Mouse (Mus musculus) testis, adult 2 months (tissue): ENCODE results near the gene Cebpb.

Source experiments
- CTCF ChIP-seq: fragments of 200-500 bp; IDR thresholded peaks from 2 replicates; pipeline ENCODE4 v1.5.1; 2012; ENCODE audit warnings: low read depth, mild to moderate bottlenecking, inconsistent platforms, low read length, moderate library complexity; ENCODE audit not compliant: control insufficient read depth, insufficient read depth, insufficient replicate concordance
- POLR2A ChIP-seq: fragments of 200-500 bp; IDR thresholded peaks from 2 replicates; pipeline ENCODE4 v1.6.1; 2012; ENCODE audit warnings: low read depth, mild to moderate bottlenecking, inconsistent platforms, low read length, moderate library complexity; ENCODE audit not compliant: control insufficient read depth

- TF ChIP-seq POLR2A: no peak
- TF ChIP-seq CTCF: no peak
Measured at GRCm38 (mm10) chr2:167688126-167688497, 603 bp upstream of the Cebpb start.
